Mouse (Mus musculus): ENCODE results near the gene Synrg. TPM values are rescaled to one million over a fixed set of nuclear protein-coding genes. Genes with fewer than 3 reads are reported as not detected.

Synrg gene
- total RNA-seq, 2 experiments from 2014 or later = 13.2 to 25.3 TPM

GRCm38 (mm10) chr11:84072904-84073651 is 108.8 kb downstream of the Synrg start:
- no peak for ATAC-seq (replicated peaks; ENCODE audit: poor library complexity)

GRCm38 (mm10) chr11:84073816-84074764 is 109.9 kb downstream of the Synrg start:
- no peak for ATAC-seq (replicated peaks; ENCODE audit: poor library complexity)

- no peak for ATAC-seq (replicated peaks; ENCODE audit: poor library complexity)
These were observed 112.8 kb downstream of the Synrg start for GRCm38 (mm10) chr11:84077008-84077407.

- ATAC-seq (replicated peaks; ENCODE audit: poor library complexity) = no peak
These were observed 114.4 kb downstream of the Synrg start for GRCm38 (mm10) chr11:84078601-84079000.

GRCm38 (mm10) chr11:84079361-84079760 is 115.1 kb downstream of the Synrg start:
- ATAC-seq (replicated peaks; ENCODE audit: poor library complexity) = no peak

GRCm38 (mm10) chr11:84079887-84080286 is 115.7 kb downstream of the Synrg start:
- no peak for ATAC-seq (replicated peaks; ENCODE audit: poor library complexity)

GRCm38 (mm10) chr11:84080327-84080726 is 116.1 kb downstream of the Synrg start:
- ATAC-seq (replicated peaks; ENCODE audit: poor library complexity) = no peak

GRCm38 (mm10) chr11:84081901-84082300 is 117.7 kb downstream of the Synrg start:
- no peak for ATAC-seq (replicated peaks; ENCODE audit: poor library complexity)

GRCm38 (mm10) chr11:84090572-84090971 is 126.3 kb downstream of the Synrg start:
- no peak for ATAC-seq (replicated peaks; ENCODE audit: poor library complexity)

Other genes with a start within 250 kb of the Synrg start
- gene Wfdc21, start 217.5 kb upstream of the Synrg start, total RNA-seq (2015) = 110 and 215 TPM in 2 replicates
- gene Wfdc21, start 217.5 kb upstream of the Synrg start, total RNA-seq (2017) = 88.5 and 189 TPM in 2 replicates
- 15.6 and 17.5 TPM in 2 replicates for gene Heatr6, start 210.7 kb upstream of the Synrg start, total RNA-seq (2015)
- gene Heatr6, start 210.7 kb upstream of the Synrg start, total RNA-seq (2017) = 13.7 and 16.2 TPM in 2 replicates
- gene Hnf1b, start 114.4 kb upstream of the Synrg start, total RNA-seq (2015) = not detected in 2 replicates
- gene Hnf1b, start 114.4 kb upstream of the Synrg start, total RNA-seq (2017) = not detected in 2 replicates
- gene Ddx52, start 22.4 kb upstream of the Synrg start, total RNA-seq (2015) = 34.2 TPM in 2 replicates
- gene Ddx52, start 22.4 kb upstream of the Synrg start, total RNA-seq (2017) = 65.5 and 67.1 TPM in 2 replicates
- gene Dusp14, start 104.8 kb downstream of the Synrg start, total RNA-seq (2015) = not detected in 2 replicates
- not detected in 2 replicates for gene Dusp14, start 104.8 kb downstream of the Synrg start, total RNA-seq (2017)
- gene Tada2a, start 165.2 kb downstream of the Synrg start, total RNA-seq (2015) = 23.8 and 24.0 TPM in 2 replicates
- 15.7 and 19.4 TPM in 2 replicates for gene Tada2a, start 165.2 kb downstream of the Synrg start, total RNA-seq (2017)
- 31.0 and 33.0 TPM in 2 replicates for gene Acaca, start 165.2 kb downstream of the Synrg start, total RNA-seq (2015)
- gene Acaca, start 165.2 kb downstream of the Synrg start, total RNA-seq (2017) = 32.8 and 35.5 TPM in 2 replicates
- gene Gm11437, start 203.0 kb downstream of the Synrg start, total RNA-seq (2015) = not detected in 2 replicates
- not detected in 2 replicates for gene Gm11437, start 203.0 kb downstream of the Synrg start, total RNA-seq (2017)